Mouse (Mus musculus) brain, embryonic 14.5 days (tissue): ENCODE measurements around the gene Bpnt1.

Experiments used
- CTCF ChIP-seq: fragments of 200-500 bp; IDR thresholded peaks from 2 replicates; pipeline ENCODE4 v1.5.1; 2012; ENCODE audit warnings: inconsistent platforms, mild to moderate bottlenecking, moderate library complexity, borderline replicate concordance; ENCODE audit not compliant: insufficient read depth, insufficient read length; ENCODE audit errors: extremely low read depth
- POLR2A ChIP-seq: fragments of 200-500 bp; IDR thresholded peaks from 2 replicates; pipeline ENCODE4 v1.6.1; 2012; ENCODE audit warnings: mild to moderate bottlenecking, inconsistent platforms, borderline replicate concordance; ENCODE audit not compliant: poor library complexity, insufficient read depth, insufficient read length, severe bottlenecking; ENCODE audit errors: extremely low read depth

DNA sequence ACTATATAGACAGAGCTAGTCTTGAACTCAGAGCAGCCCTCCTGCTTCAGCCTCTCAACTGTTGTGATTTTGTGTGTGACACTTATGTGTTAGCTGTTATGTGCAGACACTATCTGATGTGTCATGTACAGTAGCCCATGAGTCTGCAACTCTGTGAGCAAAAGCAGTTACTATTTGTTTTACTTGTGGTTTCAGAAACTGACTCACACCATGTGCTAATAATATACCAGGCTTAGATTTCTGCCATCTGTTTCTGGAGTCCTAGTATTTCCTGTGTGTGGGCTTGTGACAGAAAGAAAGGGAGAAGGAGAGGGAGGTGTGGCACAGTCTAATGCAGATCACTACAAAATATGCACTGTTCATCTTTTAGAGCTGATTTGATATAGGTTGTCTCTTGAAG is 44.4 kb downstream of the Bpnt1 start:
- TF ChIP-seq CTCF (no peak), POLR2A (no peak)
